Mouse (Mus musculus): ENCODE results near the gene Mapk11.

DNA sequence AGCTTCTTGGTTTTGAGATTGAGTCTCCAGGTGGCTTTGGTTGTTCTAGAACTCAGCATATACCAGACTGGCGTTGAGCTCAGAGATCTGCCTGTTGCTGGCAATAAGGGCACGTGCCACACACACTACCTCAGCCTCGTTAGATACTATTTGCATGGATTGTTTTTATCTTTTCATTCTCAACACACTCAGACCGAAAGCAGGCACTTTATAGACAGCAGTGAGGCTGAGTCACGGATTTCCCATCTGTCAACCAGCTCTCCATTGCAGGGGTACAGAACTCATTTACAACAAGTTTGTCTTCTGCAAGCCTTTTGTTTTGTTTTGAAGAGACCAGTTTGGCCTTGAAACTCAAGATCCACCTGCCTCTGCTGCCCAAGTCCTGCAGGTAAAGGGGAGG, 52.0 kb downstream of the Mapk11 start:
- no peak for TF ChIP-seq POLR2A (IDR thresholded peaks at IDR 0.05; ENCODE audit: low read depth, low read length)
- TF ChIP-seq CTCF (IDR thresholded peaks at IDR 0.05; ENCODE audit: borderline replicate concordance, insufficient read depth, low read length) = no peak
